Mouse (Mus musculus): ENCODE measurements around the gene Gm35549. TPM values are rescaled to one million over a fixed set of nuclear protein-coding genes. Genes with fewer than 3 reads are reported as not detected.

The Gm35549 gene
- polyA plus RNA-seq, 1 experiment = not detected

- no peak for DNase-seq
- WGBS = 29% methylated on average over 6 of the region's 6 CpGs
Measured at GRCm38 (mm10) chr9:122836790-122837189, 7.0 kb downstream of the Gm35549 start.

GRCm38 (mm10) chr9:122836126-122836525 is 7.7 kb downstream of the Gm35549 start:
- WGBS = 65% methylated on average over 9 of the region's 9 CpGs
- DNase-seq = no peak
- Histone ChIP-seq H3K4me3 (replicated peaks; ENCODE audit: extremely low read depth, low read depth, low read length) (no peak overlapping the region), H3K4me1 (ENCODE audit: control insufficient read depth, insufficient read depth, low read length) (peaks cover 2% of the 10 kb centered on the region; the same call in 1 of the 2 replicates)
- TF ChIP-seq POLR2A (IDR thresholded peaks at IDR 0.05; ENCODE audit: borderline replicate concordance, extremely low read depth, low read depth, low read length) (no peak), CTCF (IDR thresholded peaks at IDR 0.05; ENCODE audit: insufficient read depth, low read length) (no peak)

More at GRCm38 (mm10) chr9:122836790-122837189, 7.0 kb downstream of the Gm35549 start:
- Histone ChIP-seq H3K4me1 (ENCODE audit: control insufficient read depth, insufficient read depth, low read length) (peaks cover 2% of the 10 kb centered on the region; the same call in 1 of the 2 replicates), H3K4me3 (replicated peaks; ENCODE audit: extremely low read depth, low read depth, low read length) (no peak overlapping the region)
- TF ChIP-seq CTCF (IDR thresholded peaks at IDR 0.05; ENCODE audit: insufficient read depth, low read length) = no peak

GRCm38 (mm10) chr9:122829826-122830380 is 13.9 kb downstream of the Gm35549 start:
- 42% methylated on average over 4 of the region's 4 CpGs for WGBS
- no peak for DNase-seq
- no peak overlapping the region for H3K4me3 ChIP-seq (replicated peaks; ENCODE audit: extremely low read depth, low read depth, low read length)
- no peaks in the 10 kb centered on the region for H3K4me1 ChIP-seq (ENCODE audit: control insufficient read depth, insufficient read depth, low read length)
- TF ChIP-seq CTCF (IDR thresholded peaks at IDR 0.05; ENCODE audit: insufficient read depth, low read length) (no peak), POLR2A (IDR thresholded peaks at IDR 0.05; ENCODE audit: borderline replicate concordance, extremely low read depth, low read depth, low read length) (no peak)

GRCm38 (mm10) chr9:122826743-122827142 is 17.1 kb downstream of the Gm35549 start:
- Histone ChIP-seq H3K4me1 (ENCODE audit: control insufficient read depth, insufficient read depth, low read length) (no peaks in the 10 kb centered on the region), H3K4me3 (replicated peaks; ENCODE audit: extremely low read depth, low read depth, low read length) (no peak overlapping the region)
- no peak for DNase-seq
- WGBS = 75% methylated on average over 4 of the region's 4 CpGs
- TF ChIP-seq CTCF (IDR thresholded peaks at IDR 0.05; ENCODE audit: insufficient read depth, low read length) (no peak), POLR2A (IDR thresholded peaks at IDR 0.05; ENCODE audit: borderline replicate concordance, extremely low read depth, low read depth, low read length) (no peak)

- WGBS = 68% methylated on average over 5 of the region's 5 CpGs
- Histone ChIP-seq H3K4me3 (replicated peaks; ENCODE audit: extremely low read depth, low read depth, low read length) (no peak overlapping the region), H3K4me1 (ENCODE audit: control insufficient read depth, insufficient read depth, low read length) (no peaks in the 10 kb centered on the region)
- TF ChIP-seq CTCF (IDR thresholded peaks at IDR 0.05; ENCODE audit: insufficient read depth, low read length) (no peak), POLR2A (IDR thresholded peaks at IDR 0.05; ENCODE audit: borderline replicate concordance, extremely low read depth, low read depth, low read length) (no peak)
- no peak for DNase-seq
Measured at GRCm38 (mm10) chr9:122823374-122824017, 20.3 kb downstream of the Gm35549 start.

GRCm38 (mm10) chr9:122815239-122815851 is 28.5 kb downstream of the Gm35549 start:
- no peak for DNase-seq
- no peak for TF ChIP-seq CTCF (IDR thresholded peaks at IDR 0.05; ENCODE audit: insufficient read depth, low read length)
- TF ChIP-seq POLR2A (IDR thresholded peaks at IDR 0.05; ENCODE audit: borderline replicate concordance, extremely low read depth, low read depth, low read length) = no peak
- Histone ChIP-seq H3K4me1 (ENCODE audit: control insufficient read depth, insufficient read depth, low read length) (no peaks in the 10 kb centered on the region), H3K4me3 (replicated peaks; ENCODE audit: extremely low read depth, low read depth, low read length) (no peak overlapping the region)
- 77% methylated on average over 4 of the region's 4 CpGs for WGBS

- TF ChIP-seq POLR2A (IDR thresholded peaks at IDR 0.05; ENCODE audit: borderline replicate concordance, extremely low read depth, low read depth, low read length) (no peak), CTCF (IDR thresholded peaks at IDR 0.05; ENCODE audit: insufficient read depth, low read length) (no peak)
- no peak overlapping the region for H3K4me3 ChIP-seq (replicated peaks; ENCODE audit: extremely low read depth, low read depth, low read length)
- 98% methylated on average over 2 of the region's 2 CpGs for WGBS
- DNase-seq = no peak
- no peaks in the 10 kb centered on the region for H3K4me1 ChIP-seq (ENCODE audit: control insufficient read depth, insufficient read depth, low read length)
Measured at GRCm38 (mm10) chr9:122814775-122815174, 29.1 kb downstream of the Gm35549 start.

- no peak for TF ChIP-seq POLR2A (IDR thresholded peaks at IDR 0.05; ENCODE audit: borderline replicate concordance, extremely low read depth, low read depth, low read length)
- WGBS = 88% methylated on average over 5 of the region's 5 CpGs
- Histone ChIP-seq H3K4me3 (replicated peaks; ENCODE audit: extremely low read depth, low read depth, low read length) (no peak overlapping the region), H3K4me1 (ENCODE audit: control insufficient read depth, insufficient read depth, low read length) (no peaks in the 10 kb centered on the region)
- no peak for DNase-seq
Measured at GRCm38 (mm10) chr9:122812386-122812785, 31.4 kb downstream of the Gm35549 start.

GRCm38 (mm10) chr9:122810212-122810611 is 33.6 kb downstream of the Gm35549 start:
- 0 out of 2 replicates have a peak, but pooled peaks cover 3% of the 10 kb centered on the region for H3K4me1 ChIP-seq (ENCODE audit: control insufficient read depth, insufficient read depth, low read length)
- no peak for TF ChIP-seq CTCF (IDR thresholded peaks at IDR 0.05; ENCODE audit: insufficient read depth, low read length)
- no peak for TF ChIP-seq POLR2A (IDR thresholded peaks at IDR 0.05; ENCODE audit: borderline replicate concordance, extremely low read depth, low read depth, low read length)
- 87% methylated on average over 3 of the region's 3 CpGs for WGBS
- DNase-seq = no peak
- no peak overlapping the region for H3K4me3 ChIP-seq (replicated peaks; ENCODE audit: extremely low read depth, low read depth, low read length)

GRCm38 (mm10) chr9:122807186-122807585 is 36.6 kb downstream of the Gm35549 start:
- no peak overlapping the region for H3K4me3 ChIP-seq (replicated peaks; ENCODE audit: extremely low read depth, low read depth, low read length)
- 97% methylated on average over 2 of the region's 2 CpGs for WGBS
- H3K4me1 ChIP-seq (ENCODE audit: control insufficient read depth, insufficient read depth, low read length) = 0 out of 2 replicates have a peak, but pooled peaks cover 5% of the 10 kb centered on the region
- TF ChIP-seq CTCF (IDR thresholded peaks at IDR 0.05; ENCODE audit: insufficient read depth, low read length) (no peak), POLR2A (IDR thresholded peaks at IDR 0.05; ENCODE audit: borderline replicate concordance, extremely low read depth, low read depth, low read length) (no peak)
- no peak for DNase-seq
